Mouse (Mus musculus) MN1 (cell line): ENCODE results near the gene Mroh2a.

Experiments used
- DNase-seq: peaks from one replicate; pipeline ENCODE4 v3.0.0-alpha.2; 2016; ENCODE audit warnings: low spot score

Mroh2a gene

GRCm38 (mm10) chr1:88226670-88227379 lies at the start of gene Mroh2a:
Gene Mroh2a (plus strand): TSS chr1:88226986.
- no peak for DNase-seq

- DNase-seq: no peak
These were observed 47.1 kb upstream of the Mroh2a start for GRCm38 (mm10) chr1:88179657-88180056.

- no peak for DNase-seq
These were observed 40.4 kb upstream of the Mroh2a start for GRCm38 (mm10) chr1:88186325-88186935.

GRCm38 (mm10) chr1:88192136-88192535 lies 34.6 kb upstream of the Mroh2a start:
- DNase-seq: no peak

GRCm38 (mm10) chr1:88195687-88196086 lies 31.1 kb upstream of the Mroh2a start:
- no peak for DNase-seq

GRCm38 (mm10) chr1:88197443-88197842 lies 29.3 kb upstream of the Mroh2a start:
- no peak for DNase-seq

GRCm38 (mm10) chr1:88199996-88200395 lies 26.8 kb upstream of the Mroh2a start:
- DNase-seq: no peak

GRCm38 (mm10) chr1:88200456-88200855 lies 26.3 kb upstream of the Mroh2a start, which contains the start of gene Ugt1a2:
Gene Ugt1a2 (plus strand): TSS chr1:88200601.
- no peak for DNase-seq

- no peak for DNase-seq
These were observed 21.4 kb upstream of the Mroh2a start, which contains the start of gene Dnajb3 for GRCm38 (mm10) chr1:88205294-88205922. Gene Dnajb3 (minus strand): TSS chr1:88205782.

GRCm38 (mm10) chr1:88206843-88207479 lies 19.8 kb upstream of the Mroh2a start:
- no peak for DNase-seq

GRCm38 (mm10) chr1:88211812-88212211 lies 15.0 kb upstream of the Mroh2a start, which contains the start of gene Ugt1a1:
Gene Ugt1a1 (plus strand): TSS chr1:88211959.
- DNase-seq: peak; percentile 14

GRCm38 (mm10) chr1:88212341-88213045 lies 14.3 kb upstream of the Mroh2a start:
- DNase-seq: peak; percentile 13

- DNase-seq: no peak
These were observed 13.7 kb upstream of the Mroh2a start for GRCm38 (mm10) chr1:88213061-88213460.

- peak; percentile 24 for DNase-seq
These were observed 12.9 kb upstream of the Mroh2a start for GRCm38 (mm10) chr1:88213766-88214461.

- DNase-seq: no peak
These were observed 12.3 kb upstream of the Mroh2a start for GRCm38 (mm10) chr1:88214462-88214952.

GRCm38 (mm10) chr1:88215466-88216380 lies 11.1 kb upstream of the Mroh2a start:
- DNase-seq: peak; percentile 23

- DNase-seq: peak; percentile 21
These were observed 10.2 kb upstream of the Mroh2a start for GRCm38 (mm10) chr1:88216551-88216950.

GRCm38 (mm10) chr1:88217144-88217543 lies 9.6 kb upstream of the Mroh2a start:
- peak; percentile 14 for DNase-seq

GRCm38 (mm10) chr1:88217576-88217975 lies 9.2 kb upstream of the Mroh2a start:
- DNase-seq: peak; percentile 12

GRCm38 (mm10) chr1:88218051-88218450 lies 8.7 kb upstream of the Mroh2a start:
- DNase-seq: peak; percentile 18
